22 mouse cellular contexts compared by ENCODE assay signal in genomic region chr14:122852506-122853057, GRCm38 (mm10).
DNase-seq lines count a peak whose midpoint lies in the region; ATAC-seq and TF ChIP-seq lines count a peak whose summit lies in the region.
"Had no signal": no experiment of that assay in that cellular context is flagged by ENCODE, and none has a peak within 500 bp of the region (broad histone marks: within the 10 kb centered on the region; RNA-seq: fewer than 3 reads in every experiment).

No protein-coding gene starts in this region.

- H3K36me3 ChIP-seq in spleen, adult 2 months (ENCODE audit: control insufficient read depth, insufficient read depth, low read length) = no peaks in the 10 kb centered on the region
- no peaks in the 10 kb centered on the region for H3K36me3 ChIP-seq in thymus, adult 2 months (ENCODE audit: control insufficient read depth, insufficient read depth, low read length)
- no peaks in the 10 kb centered on the region for H3K36me3 ChIP-seq in kidney, adult 2 months (ENCODE audit: control insufficient read depth, insufficient read depth, low read length)
- H3K36me3 ChIP-seq: embryonic facial prominence, embryonic 15.5 days; limb, embryonic 12.5 days; liver, embryonic 13.5 days; lung, embryonic 15.5 days; stomach, embryonic 15.5 days had no signal

- no peak for DNase-seq in spleen, adult 2 months (ENCODE audit: low read depth in 1 of 2, low spot score in 2 of 2)
- DNase-seq in spleen, adult 12 weeks (ENCODE audit: low spot score) = no peak
- peak; percentile 22 for DNase-seq in thymus, adult 2 months
- DNase-seq in urinary bladder, postnatal 14 days (ENCODE audit: low spot score) = no peak
- no peak for DNase-seq in kidney, adult 2 months
- DNase-seq in testis, postnatal 14 days (ENCODE audit: low spot score) = no peak
- DNase-seq: adrenal gland, postnatal 25 days; cerebellum, adult 9-10 months; gastrocnemius, postnatal 25 days; heart, postnatal 36 days; liver, embryonic 13.5 days; midbrain, embryonic 14.5 days; right cerebral cortex, adult 18-20 months; spleen, adult 18-20 months had no signal

- no peaks in the 10 kb centered on the region for H3K27me3 ChIP-seq in spleen, adult 2 months (ENCODE audit: control insufficient read depth, insufficient read depth, low read length)
- no peaks in the 10 kb centered on the region for H3K27me3 ChIP-seq in thymus, adult 2 months (ENCODE audit: control insufficient read depth, insufficient read depth, low read length)
- H3K27me3 ChIP-seq in kidney, adult 2 months (replicated peaks; ENCODE audit: control insufficient read depth, insufficient read depth, low read length) = no peaks in the 10 kb centered on the region
- H3K27me3 ChIP-seq: embryonic facial prominence, embryonic 15.5 days; forebrain, embryonic 13.5 days; liver, embryonic 13.5 days; lung, embryonic 15.5 days; stomach, embryonic 15.5 days had no signal

- H3K27ac ChIP-seq in spleen, adult 2 months (ENCODE audit: insufficient read depth, low read length) = peak overlapping the region; percentile 75
- H3K27ac ChIP-seq in thymus, adult 2 months (ENCODE audit: control insufficient read depth, insufficient read depth, low read length) = peak overlapping the region; percentile 6; the same call in 1 of the 2 replicates
- H3K27ac ChIP-seq in kidney, adult 2 months (ENCODE audit: insufficient read depth, low read depth, low read length) = no peak overlapping the region
- H3K27ac ChIP-seq: embryonic facial prominence, embryonic 15.5 days; forebrain, embryonic 13.5 days; limb, embryonic 12.5 days; liver, embryonic 13.5 days; lung, embryonic 15.5 days; macrophage; stomach, embryonic 15.5 days had no signal

- TF ChIP-seq CTCF in spleen, adult 2 months (IDR thresholded peaks at IDR 0.05; ENCODE audit: extremely low read depth, insufficient read depth, insufficient read length, insufficient replicate concordance) = no peak
- TF ChIP-seq CTCF in thymus, adult 2 months (IDR thresholded peaks at IDR 0.05; ENCODE audit: borderline replicate concordance, control insufficient read depth, extremely low read depth, insufficient read depth, low read length, poor library complexity) = no peak
- no peak for TF ChIP-seq CTCF in kidney, adult 2 months (conservative IDR thresholded peaks at IDR 0.05; ENCODE audit: insufficient read depth, insufficient read length, low read depth, low read length)

- TF ChIP-seq POLR2A in spleen, adult 2 months (IDR thresholded peaks at IDR 0.05; ENCODE audit: low read depth, low read length) = no peak
- TF ChIP-seq POLR2A in thymus, adult 2 months (IDR thresholded peaks at IDR 0.05; ENCODE audit: control insufficient read depth, extremely low read depth, insufficient read depth, low read length, poor library complexity) = no peak
- TF ChIP-seq POLR2A in kidney, adult 2 months (IDR thresholded peaks at IDR 0.05; ENCODE audit: low read depth, low read length) = no peak

- ATAC-seq in common myeloid progenitor, adult 5-6 weeks (replicated peaks; ENCODE audit: low read depth, poor library complexity, severe bottlenecking) = peak; percentile 43; the same call in 1 of the 2 replicates
- ATAC-seq: forebrain, embryonic 13.5 days; intestine, embryonic 16.5 days had no signal

- H3K4me1 ChIP-seq in spleen, adult 2 months (ENCODE audit: control insufficient read depth, insufficient read depth, insufficient read length) = no peaks in the 10 kb centered on the region
- peaks cover 4% of the 10 kb centered on the region for H3K4me1 ChIP-seq in thymus, adult 2 months (replicated peaks; ENCODE audit: control insufficient read depth, insufficient read depth, low read length)
- no peaks in the 10 kb centered on the region for H3K4me1 ChIP-seq in kidney, adult 2 months (ENCODE audit: control insufficient read depth, insufficient read depth, low read length)
- H3K4me1 ChIP-seq: embryonic facial prominence, embryonic 15.5 days; forebrain, embryonic 13.5 days; limb, embryonic 12.5 days; liver, embryonic 13.5 days; lung, embryonic 15.5 days; stomach, embryonic 15.5 days had no signal

- no peak overlapping the region for H3K4me3 ChIP-seq in spleen, adult 2 months (ENCODE audit: extremely low read depth, insufficient read depth, insufficient read length)
- no peak overlapping the region for H3K4me3 ChIP-seq in thymus, adult 2 months (ENCODE audit: control insufficient read depth, insufficient read depth, low read length)
- H3K4me3 ChIP-seq in kidney, adult 2 months (ENCODE audit: insufficient read depth, low read depth, low read length) = no peak overlapping the region
- H3K4me3 ChIP-seq: embryonic facial prominence, embryonic 15.5 days; forebrain, embryonic 13.5 days; limb, embryonic 12.5 days; liver, embryonic 13.5 days; lung, embryonic 15.5 days; stomach, embryonic 15.5 days had no signal

- WGBS in spleen, adult 2 months = 31% methylated on average over 5 of the region's 5 CpGs
- 18% methylated on average over 5 of the region's 5 CpGs for WGBS in thymus, adult 2 months
- 79% methylated on average over 5 of the region's 5 CpGs for WGBS in kidney, adult 2 months
